Mouse (Mus musculus) erythroid progenitor cell, adult 5-6 weeks (primary cell): ENCODE results near the gene Psmc4. TPM values are rescaled to one million over a fixed set of nuclear protein-coding genes. Genes with fewer than 3 reads are reported as not detected.

Experiments used
- ATAC-seq: replicated peaks from 2 replicates; pipeline ENCODE4 v1.8.0; 2016; ENCODE audit warnings: moderate number of reproducible peaks, mild to moderate bottlenecking, moderate TSS enrichment, inconsistent platforms; ENCODE audit not compliant: poor library complexity, low FRiP score, severe bottlenecking
- total RNA-seq, 2 experiments: library from RNA; stranded (forward) in 1 of 2; stranded (reverse) in 1 of 2; fragments of 150-400 nt in 1 of 2; fragments of 186-747, 209-891 nt in 1 of 2; gene quantifications; 2 replicates each; pipeline versions ENCODE4 v1.2.3 to v1.2.4; 2015 to 2017; ENCODE audit warnings: low replicate concordance in 2 of 2

Psmc4 gene
- total RNA-seq (2015; ENCODE audit: low replicate concordance) (77.1 and 114 TPM in 2 replicates), total RNA-seq (2017; ENCODE audit: low replicate concordance) (48.6 and 65.1 TPM in 2 replicates)

GRCm38 (mm10) chr7:28049476-28050409, at the start of gene Psmc4:
TSS of gene Psmc4 (minus strand) at chr7:28050101.
- ATAC-seq = peak; percentile 99

DNA sequence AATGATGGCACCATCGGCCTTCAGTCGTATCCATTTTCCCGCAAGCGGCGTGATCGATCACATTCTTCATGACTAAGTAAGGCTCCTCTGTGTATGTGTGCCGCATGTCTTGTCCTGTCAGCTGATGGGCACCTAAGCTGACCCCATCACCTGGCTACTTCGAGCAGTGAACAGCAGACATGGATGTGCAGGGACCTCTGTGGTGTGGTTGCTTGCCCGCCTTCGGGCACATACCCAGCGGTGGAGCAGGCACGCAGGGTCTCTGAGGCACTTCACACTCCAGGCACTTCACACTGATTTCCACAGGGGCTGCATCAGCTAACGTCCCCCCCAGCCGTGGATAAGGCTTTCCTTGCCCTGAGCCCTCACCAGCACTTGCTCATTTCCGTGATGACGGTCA, 49.2 kb upstream of the Psmc4 start:
- no peak for ATAC-seq

- ATAC-seq = no peak
Measured at GRCm38 (mm10) chr7:28093541-28093940, 43.6 kb upstream of the Psmc4 start.

- ATAC-seq = 0 out of 2 replicates have a peak, but pooled peaks have one; percentile 25
Measured at GRCm38 (mm10) chr7:28086236-28086635, 36.3 kb upstream of the Psmc4 start.

GRCm38 (mm10) chr7:28084215-28084614, 34.3 kb upstream of the Psmc4 start:
- ATAC-seq = no peak

DNA sequence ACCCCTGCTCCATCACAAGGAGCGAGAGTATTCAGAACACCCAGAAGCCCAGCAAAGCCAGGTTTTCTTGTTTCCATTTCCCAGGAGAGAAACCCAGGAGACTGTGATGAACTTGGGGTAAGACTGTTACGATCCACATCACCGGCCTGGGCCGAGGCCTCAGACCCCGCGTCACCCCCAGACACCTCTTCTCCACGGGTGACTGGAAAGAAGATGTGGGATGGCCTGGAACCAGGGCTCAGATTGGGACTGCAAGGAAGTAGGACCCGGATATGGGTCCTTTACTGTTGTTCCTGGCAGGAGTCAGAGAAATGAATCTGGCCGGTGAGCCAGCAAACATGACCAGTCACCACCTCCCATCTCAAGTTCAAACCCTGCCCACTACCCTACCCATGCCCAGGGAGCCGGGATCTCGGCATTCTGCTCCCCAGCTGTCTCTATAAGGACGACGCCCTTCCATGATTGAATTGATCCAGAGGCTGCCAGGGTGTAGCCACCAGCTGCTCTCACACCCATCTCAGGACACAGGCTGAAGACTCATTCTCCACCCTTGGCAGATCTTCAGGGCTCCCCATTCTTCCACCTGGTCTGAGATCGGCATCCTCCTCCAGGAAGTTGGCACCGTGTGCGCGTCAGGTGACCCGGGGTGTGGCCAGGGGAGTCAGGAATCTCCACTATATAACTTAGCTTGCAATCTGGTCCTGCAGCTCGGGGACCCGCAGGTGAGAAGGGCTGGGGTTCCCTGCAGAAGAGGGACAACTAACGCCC, 20.8 kb upstream of the Psmc4 start, which contains the start of gene Fcgbp:
Fcgbp (plus strand) TSS at position 706 of the 768 bp plus-strand sequence.
- ATAC-seq = no peak

DNA sequence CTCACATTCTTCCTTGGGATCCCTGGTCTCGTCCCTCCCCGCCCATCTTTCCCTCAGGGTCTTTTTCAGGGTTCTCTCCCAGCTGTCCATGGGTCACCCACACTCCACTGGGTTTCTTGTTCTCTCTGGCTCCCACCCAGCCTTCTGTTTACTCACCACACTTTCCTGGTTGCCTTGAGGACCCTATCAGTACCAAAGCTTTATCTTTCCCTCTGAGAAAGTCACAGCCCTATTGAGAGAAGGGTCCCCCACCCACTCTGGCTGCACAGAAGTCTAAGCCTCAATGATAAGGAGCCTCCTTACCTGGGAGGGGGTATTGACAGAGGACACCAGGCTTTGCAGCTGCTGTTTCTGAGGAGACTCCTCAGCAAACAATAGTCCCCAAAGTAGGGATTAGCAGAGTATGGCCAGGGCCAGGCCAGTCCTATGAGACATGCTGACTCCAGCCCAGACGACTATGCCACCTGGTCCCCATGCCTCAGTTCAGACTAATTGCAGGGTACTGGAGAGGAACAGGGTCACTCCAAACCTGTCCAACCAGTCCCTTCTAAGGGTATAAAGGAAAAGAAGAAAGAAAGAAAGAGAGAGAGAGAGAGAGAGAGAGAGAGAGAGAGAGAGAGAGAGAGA, 19.8 kb upstream of the Psmc4 start:
- no peak for ATAC-seq

- ATAC-seq = no peak
Measured at GRCm38 (mm10) chr7:28068661-28069060, 18.8 kb upstream of the Psmc4 start.

- ATAC-seq = no peak
Measured at GRCm38 (mm10) chr7:28059972-28060371, 10.1 kb upstream of the Psmc4 start.

- ATAC-seq = no peak
Measured at GRCm38 (mm10) chr7:28053046-28053930, 3.4 kb upstream of the Psmc4 start.

DNA sequence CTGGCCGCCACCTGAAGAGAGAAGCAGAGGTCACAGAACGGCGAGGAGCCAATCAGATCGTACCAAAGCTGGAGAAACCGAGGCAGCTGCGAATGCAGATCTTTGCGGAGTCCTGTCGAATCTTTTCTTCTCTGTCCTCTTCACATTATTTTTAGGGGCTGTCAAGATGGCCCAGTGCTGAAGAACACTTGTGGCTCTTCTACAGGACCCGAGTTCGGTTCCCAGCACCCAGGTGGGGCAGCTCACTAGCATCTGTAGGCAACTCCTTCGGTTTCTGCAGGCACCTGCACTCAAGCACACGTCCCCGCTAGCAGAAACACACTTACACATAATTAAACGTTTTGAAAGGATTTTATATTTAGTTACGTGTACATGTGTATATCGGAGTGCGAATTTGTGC, 683 bp upstream of the Psmc4 start:
- ATAC-seq = no peak

DNA sequence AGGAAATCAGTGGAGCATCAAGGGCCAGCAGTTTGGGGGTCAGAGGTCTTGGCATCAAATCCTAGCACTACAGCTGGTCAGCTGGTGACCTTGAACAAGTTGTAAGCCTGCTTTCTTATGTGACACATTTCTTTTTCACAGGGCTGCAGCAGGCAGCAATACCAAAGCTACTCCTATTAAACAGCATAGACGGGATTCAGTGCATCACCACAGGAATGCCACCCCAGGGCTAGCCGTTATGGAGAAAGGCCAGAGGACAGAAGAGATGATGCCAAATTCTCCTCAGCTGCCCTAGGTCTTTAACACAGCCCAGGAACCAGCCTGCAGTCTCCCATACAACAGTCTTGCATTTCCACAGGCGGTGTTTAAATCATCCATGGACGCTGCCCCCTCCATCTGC, 5.4 kb downstream of the Psmc4 start:
- no peak for ATAC-seq

DNA sequence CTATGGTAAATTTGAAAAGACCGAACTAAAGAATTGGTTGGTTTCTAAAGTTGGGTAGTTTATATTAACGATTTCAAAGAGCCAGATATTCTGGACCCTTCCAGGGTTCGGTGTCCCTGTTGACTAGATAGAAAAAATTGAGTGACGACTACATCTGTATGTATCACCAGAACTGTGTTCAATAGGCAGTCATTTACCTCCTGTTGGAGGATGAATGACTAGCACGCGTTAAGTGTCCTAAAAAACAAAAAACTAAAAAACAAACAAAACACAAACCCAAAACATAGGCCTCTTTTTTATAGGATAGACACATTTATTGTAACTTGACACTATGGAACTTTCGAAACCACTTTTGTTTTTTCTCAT, 35.5 kb downstream of the Psmc4 start:
- ATAC-seq = no peak

DNA sequence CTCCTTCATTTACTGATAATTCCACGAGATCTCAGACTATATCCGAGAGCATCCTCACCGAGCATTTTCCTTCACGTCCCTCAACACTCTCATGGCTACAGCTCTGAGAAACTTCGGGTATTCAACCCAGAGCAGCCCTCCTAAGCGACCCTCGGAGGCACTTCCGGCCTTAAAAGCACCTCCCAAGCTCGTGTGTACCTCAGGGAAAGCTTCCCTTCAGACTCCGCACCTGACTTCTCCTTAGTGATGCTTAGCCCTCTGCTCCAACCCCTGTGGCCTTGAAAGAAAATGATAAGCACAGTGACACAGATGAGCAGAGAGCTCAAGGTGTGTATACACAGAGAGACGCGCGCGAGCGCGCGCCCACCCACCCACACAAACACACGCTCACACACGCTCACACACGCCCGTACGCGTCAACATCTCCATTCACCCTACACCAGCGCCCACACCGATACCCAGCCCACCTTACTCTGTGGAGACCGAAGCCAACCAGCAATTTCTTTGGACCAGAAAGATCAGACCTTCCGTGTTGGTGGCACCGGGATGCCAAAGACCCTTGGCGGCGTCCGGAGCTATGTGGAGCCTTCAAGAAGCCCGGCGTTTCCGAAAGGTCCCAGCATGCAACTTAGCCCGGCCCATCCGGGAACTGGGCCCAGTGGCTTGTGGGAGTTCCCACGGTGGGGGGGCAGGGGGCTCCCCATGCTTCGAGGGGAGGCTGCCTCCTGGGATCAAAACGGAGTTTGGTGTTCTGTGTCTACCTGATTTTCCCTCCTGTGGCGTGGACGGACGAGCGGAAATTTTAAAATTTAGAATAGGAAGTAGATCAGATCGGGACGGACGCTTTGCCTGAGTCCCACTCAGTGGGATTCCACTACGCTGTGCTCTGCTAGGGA, 36.1 kb downstream of the Psmc4 start, which contains the start of gene Zfp850:
Zfp850 (minus strand) TSS at position 567 of the 896 bp plus-strand sequence.
- peak; percentile 72 for ATAC-seq

GRCm38 (mm10) chr7:28010271-28010670, 39.6 kb downstream of the Psmc4 start:
- no peak for ATAC-seq
